Mouse (Mus musculus) CH12.LX (cell line): ENCODE measurements around the gene Atox1. TPM values are rescaled to one million over a fixed set of nuclear protein-coding genes. Genes with fewer than 3 reads are reported as not detected.

Experiments
- DNase-seq: peaks from one replicate; pipeline ENCODE4 v3.0.0-alpha.2; 2013; ENCODE audit errors: extremely low read depth
- H3K27ac ChIP-seq: 2 replicates; pipeline ENCODE4 v1.5.1; 2012; ENCODE audit warnings: low read depth, mild to moderate bottlenecking, control low read depth, moderate library complexity; ENCODE audit not compliant: insufficient read depth
- H3K27me3 ChIP-seq: replicated peaks from 2 replicates; pipeline ENCODE3; 2012; ENCODE audit warnings: inconsistent platforms
- H3K36me3 ChIP-seq, 2 experiments: replicated peaks in 1 of 2; 2 replicates each; pipeline versions ENCODE3 to v1.6.1; 2012; ENCODE audit warnings: inconsistent platforms in 1 of 2, low read length in 1 of 2, mild to moderate bottlenecking in 1 of 2, mixed read lengths in 1 of 2, moderate library complexity in 1 of 2; ENCODE audit not compliant: control insufficient read depth in 1 of 2, insufficient read depth in 1 of 2
- H3K4me1 ChIP-seq, 2 experiments: 2 replicates each; pipeline ENCODE4 v1.6.1; 2012; ENCODE audit warnings: inconsistent platforms in 1 of 2, moderate library complexity in 1 of 2; ENCODE audit not compliant: insufficient read depth in 2 of 2, control insufficient read depth in 1 of 2
- H3K4me2 ChIP-seq: 2 replicates; pipeline ENCODE4 v1.6.1; 2012; ENCODE audit warnings: low read depth, mild to moderate bottlenecking, control low read depth; ENCODE audit not compliant: poor library complexity, insufficient read depth, severe bottlenecking
- H3K4me3 ChIP-seq, 3 experiments: fragments of 150-350 bp in 1 of 3; sonication (generic) in 1 of 3; replicated peaks in 1 of 3; 2 replicates each; pipeline versions ENCODE3 to v1.5.1; 2011 to 2012; ENCODE audit warnings: low read depth in 2 of 3, low read length in 2 of 3, mild to moderate bottlenecking in 2 of 3, moderate library complexity in 2 of 3, control low read depth in 1 of 3, improper control_type of control experiment in 1 of 3, inconsistent platforms in 1 of 3, mixed read lengths in 1 of 3; ENCODE audit not compliant: poor library complexity in 1 of 3
- H3K79me2 ChIP-seq: replicated peaks from 2 replicates; pipeline ENCODE4 v1.6.1; 2012; ENCODE audit warnings: mild to moderate bottlenecking, moderate library complexity; ENCODE audit not compliant: control insufficient read depth, poor library complexity, insufficient read depth, severe bottlenecking; ENCODE audit errors: extremely low read depth
- H3K9ac ChIP-seq: 2 replicates; pipeline ENCODE4 v1.6.1; 2012; ENCODE audit warnings: low read depth, mild to moderate bottlenecking, control low read depth, moderate library complexity; ENCODE audit not compliant: insufficient read depth
- H3K9me3 ChIP-seq: replicated peaks from 2 replicates; pipeline ENCODE3; 2012; ENCODE audit warnings: low read length, inconsistent platforms, mixed read lengths
- CHD1 ChIP-seq: IDR thresholded peaks from 2 replicates; pipeline ENCODE4 v1.6.1; 2012; ENCODE audit warnings: low read depth, low read length, improper control_type of control experiment, inconsistent platforms
- CHD2 ChIP-seq: IDR thresholded peaks from 2 replicates; pipeline ENCODE4 v1.6.1; 2011; ENCODE audit warnings: low read length, improper control_type of control experiment
- ELF1 ChIP-seq: IDR thresholded peaks from 2 replicates; pipeline ENCODE4 v1.6.1; 2014; ENCODE audit warnings: low read depth, mild to moderate bottlenecking, inconsistent platforms, low read length, improper control_type of control experiment
- ETS1 ChIP-seq: conservative IDR thresholded peaks from 2 replicates; pipeline ENCODE4 v1.6.1; 2012; ENCODE audit warnings: low read depth, mild to moderate bottlenecking, inconsistent platforms, low read length, improper control_type of control experiment, moderate library complexity
- HCFC1 ChIP-seq: IDR thresholded peaks from 2 replicates; pipeline ENCODE4 v1.6.1; 2012; ENCODE audit warnings: low read depth, mild to moderate bottlenecking, inconsistent platforms, low read length, improper control_type of control experiment
- IRF4 ChIP-seq: IDR thresholded peaks from 2 replicates; pipeline ENCODE4 v1.6.1; 2014; ENCODE audit warnings: low read depth, mild to moderate bottlenecking, inconsistent platforms, low read length, improper control_type of control experiment
- JUN ChIP-seq: IDR thresholded peaks from 2 replicates; pipeline ENCODE4 v1.6.1; 2011; ENCODE audit warnings: low read depth, mild to moderate bottlenecking, low read length, improper control_type of control experiment, moderate library complexity; ENCODE audit not compliant: insufficient read depth
- JUND ChIP-seq: conservative IDR thresholded peaks from 2 replicates; pipeline ENCODE4 v1.6.1; 2011; ENCODE audit warnings: low read depth, low read length, improper control_type of control experiment
- KAT2A ChIP-seq: IDR thresholded peaks from 2 replicates; pipeline ENCODE4 v1.6.1; 2012; ENCODE audit warnings: low read length, improper control_type of control experiment, inconsistent platforms; ENCODE audit not compliant: insufficient replicate concordance
- MAFK ChIP-seq: IDR thresholded peaks from 2 replicates; pipeline ENCODE4 v1.6.1; 2011; ENCODE audit warnings: low read length, improper control_type of control experiment; ENCODE audit not compliant: insufficient replicate concordance
- MAX ChIP-seq: IDR thresholded peaks from 2 replicates; pipeline ENCODE4 v1.6.1; 2011; ENCODE audit warnings: low read length, improper control_type of control experiment
- MAZ ChIP-seq: IDR thresholded peaks from 2 replicates; pipeline ENCODE4 v1.6.1; 2012; ENCODE audit warnings: low read depth, mild to moderate bottlenecking, inconsistent platforms, low read length, improper control_type of control experiment, moderate library complexity
- MEF2A ChIP-seq: IDR thresholded peaks from 2 replicates; pipeline ENCODE4 v1.6.1; 2014; ENCODE audit warnings: low read depth, mild to moderate bottlenecking, inconsistent platforms, low read length, improper control_type of control experiment, borderline replicate concordance
- MYC ChIP-seq: IDR thresholded peaks from 2 replicates; pipeline ENCODE4 v1.6.1; 2011; ENCODE audit warnings: low read depth, mild to moderate bottlenecking, improper control_type of control experiment, low read length
- NELFE ChIP-seq: IDR thresholded peaks from 2 replicates; pipeline ENCODE4 v1.6.1; 2011; ENCODE audit warnings: low read depth, low read length, improper control_type of control experiment
- NRF1 ChIP-seq: IDR thresholded peaks from 2 replicates; pipeline ENCODE4 v1.6.1; 2014; ENCODE audit warnings: low read depth, mild to moderate bottlenecking, inconsistent platforms, low read length, improper control_type of control experiment, moderate library complexity
- PAX5 ChIP-seq: IDR thresholded peaks from 2 replicates; pipeline ENCODE4 v1.6.1; 2012; ENCODE audit warnings: low read length, inconsistent platforms, mixed read lengths
- POLR2A ChIP-seq: IDR thresholded peaks from 2 replicates; pipeline ENCODE4 v1.6.1; 2011; ENCODE audit warnings: low read depth, mild to moderate bottlenecking, improper control_type of control experiment, low read length
- POLR2AphosphoS2 ChIP-seq: IDR thresholded peaks from 2 replicates; pipeline ENCODE4 v1.6.1; 2011; ENCODE audit warnings: low read depth, low read length, improper control_type of control experiment
- SIN3A ChIP-seq: IDR thresholded peaks from 2 replicates; pipeline ENCODE4 v1.6.1; 2012; ENCODE audit warnings: low read length, improper control_type of control experiment, inconsistent platforms
- SMC3 ChIP-seq: IDR thresholded peaks from 2 replicates; pipeline ENCODE4 v1.6.1; 2011; ENCODE audit warnings: low read depth, low read length, improper control_type of control experiment
- TBP ChIP-seq: conservative IDR thresholded peaks from 2 replicates; pipeline ENCODE4 v1.6.1; 2011; ENCODE audit warnings: low read depth, low read length, improper control_type of control experiment
- TCF12 ChIP-seq: IDR thresholded peaks from 2 replicates; pipeline ENCODE4 v1.6.1; 2014; ENCODE audit warnings: low read depth, mild to moderate bottlenecking, inconsistent platforms, low read length, improper control_type of control experiment
- UBTF ChIP-seq: IDR thresholded peaks from 2 replicates; pipeline ENCODE4 v1.6.1; 2012; ENCODE audit warnings: low read depth, mild to moderate bottlenecking, inconsistent platforms, low read length, improper control_type of control experiment, moderate library complexity
- USF1 ChIP-seq: IDR thresholded peaks from 2 replicates; pipeline ENCODE4 v1.6.1; 2014; ENCODE audit warnings: low read depth, mild to moderate bottlenecking, inconsistent platforms, low read length, improper control_type of control experiment
- USF2 ChIP-seq: conservative IDR thresholded peaks from 2 replicates; pipeline ENCODE4 v1.6.1; 2011; ENCODE audit warnings: low read depth, low read length, improper control_type of control experiment
- ZMIZ1 ChIP-seq: IDR thresholded peaks from 2 replicates; pipeline ENCODE4 v1.6.1; 2012; ENCODE audit warnings: low read depth, mild to moderate bottlenecking, inconsistent platforms, low read length, improper control_type of control experiment
- dilution Hi-C: fragments of 300-500 bp; cut with MboI; formaldehyde crosslinking; loops from 2 replicates; pipeline ENCODE4 v1.14.3; 2020; ENCODE audit warnings: low sequenced_read_pairs; ENCODE audit not compliant: extremely low pct_unique_long_range_greater_than_20kb, extremely low pct_ligation_motif_present
- in situ Hi-C: fragments of 300-500 bp; cut with MboI; formaldehyde crosslinking; loops from 3 replicates; pipeline ENCODE4 v1.14.3; 2019; ENCODE audit warnings: low sequenced_read_pairs, low pct_ligation_motif_present, low pct_unique_long_range_greater_than_20kb, mixed read lengths
- polyA plus RNA-seq: library from polyadenylated mRNA; unstranded; fragments of >175 nt; gene quantifications from 2 replicates; pipeline ENCODE4 v1.2.1, GENCODE M21; 2012; ENCODE audit warnings: low read depth; ENCODE audit not compliant: insufficient read length
- total RNA-seq, 2 experiments: library from RNA; depleted of rRNA; stranded (reverse); fragments of 300-350 nt in 1 of 2; fragments of >200 nt in 1 of 2; gene quantifications; 2 replicates each; pipeline ENCODE4 v1.2.3; 2012 to 2014

The Atox1 gene
- total RNA-seq (2012; rRNA removed) (445 and 523 TPM in 2 replicates), total RNA-seq (2014; rRNA removed) (382 and 398 TPM in 2 replicates), polyA plus RNA-seq (242 and 264 TPM in 2 replicates)

GRCm38 (mm10) chr11:55461019-55461645 is at the start of gene Atox1:
TSS of gene Atox1 (minus strand) at chr11:55461239.
- H3K79me2 ChIP-seq, result peaks cover 19% of the 10 kb centered on the region
- TF ChIP-seq MYC (0 out of 2 replicates have a peak, but pooled peaks have one; percentile 40), NRF1 (peak; percentile 36; the same call in 1 of the 2 replicates), JUN (no peak), USF1 (no peak), SIN3A (peak; percentile 92), ETS1 (no peak), IRF4 (peak; percentile 91), POLR2AphosphoS2 (peak; percentile 76), UBTF (peak; percentile 51), CHD2 (peak; percentile 46; the same call in 1 of the 2 replicates), CHD1 (0 out of 2 replicates have a peak, but pooled peaks have one; percentile 29), USF2 (no peak), POLR2A (peak; percentile 96), MAZ (peak; percentile 78; the same call in 1 of the 2 replicates), ZMIZ1 (peak; percentile 85), HCFC1 (peak; percentile 80), MAFK (0 out of 2 replicates have a peak, but pooled peaks have one; percentile 15), PAX5 (no peak), TCF12 (peak; percentile 77), TBP (peak; percentile 58), JUND (peak; percentile 52), NELFE (peak; percentile 86), SMC3 (no peak), KAT2A (peak; percentile 43; the same call in 1 of the 2 replicates), ELF1 (peak; percentile 98), MAX (peak; percentile 45; the same call in 1 of the 2 replicates), MEF2A (peak; percentile 59)
- TF ChIP-seq, all 38 proteins: peak for 21
- peak within 1 kb of the TSS; percentile 90 for H3K4me2 ChIP-seq
- peak; percentile 99 for DNase-seq
- peak within 1 kb of the TSS; percentile 59 for H3K9ac ChIP-seq
- H3K27ac ChIP-seq, result peak within 1 kb of the TSS; percentile 17
- peak within 1 kb of the TSS; percentile 86 to 92 (median 89) for H3K4me3 ChIP-seq
- no peaks in the 10 kb centered on the region for H3K27me3 ChIP-seq
- H3K4me1 ChIP-seq, result peaks cover 8 to 50% of the 10 kb centered on the region in 2 experiments; a peak in 3 of 4 replicates
- H3K36me3 ChIP-seq, result peaks cover 0 to 18% of the 10 kb centered on the region in 2 experiments
- dilution Hi-C loops, result no loop called here
- H3K9me3 ChIP-seq, result no peaks in the 10 kb centered on the region
- in situ Hi-C loops, result no loop called here
